Mouse (Mus musculus) C2C12 (cell line): ENCODE data around the gene Fads3. TPM values are rescaled to one million over a fixed set of nuclear protein-coding genes. Genes with fewer than 3 reads are reported as not detected.

Source experiments
- H3K27me3 ChIP-seq: one replicate; pipeline ENCODE4 v1.6.1; 2011; ENCODE audit not compliant: control insufficient read depth, insufficient read depth, insufficient read length
- H3K36me3 ChIP-seq: one replicate; pipeline ENCODE4 v1.6.1; 2011; ENCODE audit not compliant: control insufficient read depth, insufficient read depth
- H3K4me3 ChIP-seq: one replicate; pipeline ENCODE4 v1.5.1; 2011; ENCODE audit warnings: mild to moderate bottlenecking, control low read depth; ENCODE audit not compliant: poor library complexity, insufficient read depth, severe bottlenecking
- H3K79me2 ChIP-seq: one replicate; pipeline ENCODE4 v1.6.1; 2011; ENCODE audit not compliant: control insufficient read depth, insufficient read depth
- H3K79me3 ChIP-seq: one replicate; pipeline ENCODE4 v1.6.1; 2011; ENCODE audit warnings: low read depth, control low read depth
- H3ac ChIP-seq: one replicate; pipeline ENCODE3; 2011; ENCODE audit warnings: low read depth; ENCODE audit not compliant: control insufficient read depth, insufficient read length
- CEBPB ChIP-seq: IDR thresholded peaks from one replicate; pipeline ENCODE4 v1.6.1; 2011; ENCODE audit warnings: low read depth, mild to moderate bottlenecking, control low read depth, moderate library complexity
- CTCF ChIP-seq: IDR thresholded peaks from one replicate; pipeline ENCODE4 v1.5.1; 2011; ENCODE audit not compliant: control insufficient read depth, insufficient read depth, insufficient read length
- FOSL1 ChIP-seq: IDR thresholded peaks from one replicate; pipeline ENCODE4 v1.8.0; 2011; ENCODE audit warnings: mild to moderate bottlenecking, low read length; ENCODE audit not compliant: poor library complexity, insufficient read depth, severe bottlenecking
- MAX ChIP-seq: IDR thresholded peaks from one replicate; pipeline ENCODE4 v1.6.1; 2011; ENCODE audit warnings: mild to moderate bottlenecking, control low read depth
- MYOD1 ChIP-seq: IDR thresholded peaks from one replicate; pipeline ENCODE4 v1.6.1; 2011; ENCODE audit warnings: low read depth; ENCODE audit not compliant: control insufficient read depth, insufficient read length
- MYOG ChIP-seq: IDR thresholded peaks from one replicate; pipeline ENCODE4 v1.6.1; 2011; ENCODE audit not compliant: control insufficient read depth, insufficient read length; ENCODE audit errors: extremely low read depth
- USF1 ChIP-seq: IDR thresholded peaks from one replicate; pipeline ENCODE4 v1.6.1; 2011; ENCODE audit warnings: low read depth, mild to moderate bottlenecking, control low read depth, moderate library complexity
- long read RNA-seq, 2 experiments: library from polyadenylated mRNA; unstranded; transcript quantifications; one replicate each; pipeline ENCODE4 v2.0.0; 2019 to 2020
- polyA plus RNA-seq: library from polyadenylated mRNA; unstranded; fragments of >200 nt; fragmentation: generic; extraction: Trizol; gene quantifications from one replicate; pipeline ENCODE4 v1.2.1, GENCODE M21; 2012; ENCODE audit warnings: missing spikeins

Gene Fads3
- polyA plus RNA-seq, result 161 TPM
- long read RNA-seq, experiment 1, transcript Fads3-201 (12 exons, 3,687 nt), result major isoform, 21 of 42 reads
- long read RNA-seq, experiment 1, partial matches to known transcripts, result 13 of 42 reads
- long read RNA-seq, experiment 1, other reads (novel, unspliced or antisense), result 8 of 42 reads
- long read RNA-seq, experiment 2, transcript Fads3-201 (12 exons, 3,687 nt), result major isoform, 26 of 50 reads
- long read RNA-seq, experiment 2, partial matches to known transcripts, result 13 of 50 reads
- long read RNA-seq, experiment 2, other reads (novel, unspliced or antisense), result 11 of 50 reads

- Histone ChIP-seq H3K36me3 (peaks cover 27% of the 10 kb centered on the region), H3K79me3 (peaks cover 41% of the 10 kb centered on the region), H3K27me3 (no peaks in the 10 kb centered on the region), H3K79me2 (peaks cover 51% of the 10 kb centered on the region), H3ac (peak within 1 kb of the TSS; percentile 94), H3K4me3 (peak within 1 kb of the TSS; percentile 93)
- no peak for TF ChIP-seq MYOD1
- TF ChIP-seq MYOG, result no peak
- TF ChIP-seq CTCF, result peak; percentile 2
These were observed at the start of gene Fads3 for GRCm38 (mm10) chr19:10041388-10042148. Gene Fads3, plus strand, starts transcription at chr19:10041569.

GRCm38 (mm10) chr19:9992011-9992958 is 49.1 kb upstream of the Fads3 start:
- no peak overlapping the region for H3K4me3 ChIP-seq
- H3K79me3 ChIP-seq, result no peaks in the 10 kb centered on the region
- TF ChIP-seq MAX (no peak), FOSL1 (no peak), CEBPB (no peak), MYOG (no peak), MYOD1 (no peak), CTCF (no peak), USF1 (no peak)
- H3K36me3 ChIP-seq, result no peaks in the 10 kb centered on the region
- H3K79me2 ChIP-seq, result no peaks in the 10 kb centered on the region
- no peak overlapping the region for H3ac ChIP-seq
- no peaks in the 10 kb centered on the region for H3K27me3 ChIP-seq

GRCm38 (mm10) chr19:9993036-9993656 is 48.2 kb upstream of the Fads3 start:
- TF ChIP-seq FOSL1 (no peak), CTCF (peak; percentile 66), CEBPB (peak; percentile 12)
- no peak overlapping the region for H3K4me3 ChIP-seq
- H3K36me3 ChIP-seq, result no peaks in the 10 kb centered on the region
- no peaks in the 10 kb centered on the region for H3K79me2 ChIP-seq
- H3ac ChIP-seq, result no peak overlapping the region
- no peaks in the 10 kb centered on the region for H3K79me3 ChIP-seq
- H3K27me3 ChIP-seq, result no peaks in the 10 kb centered on the region

- TF ChIP-seq MYOG (no peak), MYOD1 (peak; percentile 62), CTCF (no peak)
- H3K27me3 ChIP-seq, result no peaks in the 10 kb centered on the region
- H3K79me2 ChIP-seq, result no peaks in the 10 kb centered on the region
- no peaks in the 10 kb centered on the region for H3K79me3 ChIP-seq
- H3K4me3 ChIP-seq, result no peak overlapping the region
- H3K36me3 ChIP-seq, result no peaks in the 10 kb centered on the region
- H3ac ChIP-seq, result no peak overlapping the region
These were observed 43.9 kb upstream of the Fads3 start for GRCm38 (mm10) chr19:9997204-9998062.

GRCm38 (mm10) chr19:9998063-9998416 is 43.3 kb upstream of the Fads3 start:
- H3ac ChIP-seq, result no peak overlapping the region
- H3K79me2 ChIP-seq, result no peaks in the 10 kb centered on the region
- no peaks in the 10 kb centered on the region for H3K79me3 ChIP-seq
- TF ChIP-seq MYOG, result no peak
- TF ChIP-seq MYOD1, result no peak
- no peak for TF ChIP-seq CTCF
- no peak for TF ChIP-seq FOSL1
- no peak for TF ChIP-seq MAX
- no peak for TF ChIP-seq CEBPB
- no peak for TF ChIP-seq USF1
- H3K27me3 ChIP-seq, result no peaks in the 10 kb centered on the region
- H3K36me3 ChIP-seq, result no peaks in the 10 kb centered on the region
- H3K4me3 ChIP-seq, result no peak overlapping the region
